Mouse (Mus musculus): Measurements from ENCODE around the gene Dctpp1. TPM values are rescaled to one million over a fixed set of nuclear protein-coding genes. Genes with fewer than 3 reads are reported as not detected.
A peak's percentile ranks its signal among the peaks of the same experiment; 100 is the strongest.

Dctpp1 gene
- total RNA-seq, 2 experiments from 2014 or later, result 26.5 to 28.7 TPM

DNA sequence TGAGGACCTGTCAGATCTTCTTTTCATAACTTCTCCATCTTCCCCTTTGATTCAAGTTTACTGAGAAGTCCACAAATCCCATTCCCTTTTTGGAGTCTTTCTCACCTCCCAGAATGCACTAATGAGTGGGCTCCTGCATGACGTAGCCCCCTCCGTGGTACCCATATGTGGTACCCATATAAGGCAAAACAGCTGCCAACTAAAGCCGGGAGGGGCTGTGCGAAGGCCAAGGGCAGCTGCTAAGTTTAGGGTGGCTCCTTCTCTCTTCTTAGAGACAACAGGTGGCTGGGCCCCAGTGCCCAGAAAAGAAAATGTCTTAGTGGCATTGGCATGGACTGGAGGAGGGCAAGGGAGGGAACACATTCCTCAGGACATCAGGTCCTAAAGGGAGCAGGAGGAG, 50.2 kb downstream of the Dctpp1 start:
- peak; percentile 81 for DNase-seq

DNA sequence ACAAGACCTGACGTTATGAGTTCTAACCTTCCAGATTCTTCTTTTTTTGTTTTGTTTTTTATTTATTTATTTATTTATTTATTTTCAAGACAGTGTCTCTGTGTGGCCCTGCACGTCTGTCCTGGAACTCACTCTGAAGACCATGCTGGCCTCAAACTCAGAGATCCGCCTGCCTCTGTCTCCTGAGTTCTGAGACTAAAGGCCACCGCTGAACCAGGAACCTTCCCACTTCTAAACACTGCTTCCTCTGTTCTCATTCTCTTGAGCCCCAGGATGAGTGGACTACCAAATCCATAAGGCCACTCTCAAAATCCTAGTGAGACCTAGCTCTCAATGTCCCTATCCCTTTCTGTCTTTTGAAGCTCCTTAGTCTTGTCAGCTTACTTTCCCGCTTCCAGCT, 50.7 kb downstream of the Dctpp1 start:
- no peak for DNase-seq

- DNase-seq, result peak; percentile 94
Measured at GRCm38 (mm10) chr7:127208553-127209438, 51.7 kb downstream of the Dctpp1 start, which contains the start of gene Mylpf. Gene Mylpf, plus strand, starts transcription at chr7:127208890.

DNA sequence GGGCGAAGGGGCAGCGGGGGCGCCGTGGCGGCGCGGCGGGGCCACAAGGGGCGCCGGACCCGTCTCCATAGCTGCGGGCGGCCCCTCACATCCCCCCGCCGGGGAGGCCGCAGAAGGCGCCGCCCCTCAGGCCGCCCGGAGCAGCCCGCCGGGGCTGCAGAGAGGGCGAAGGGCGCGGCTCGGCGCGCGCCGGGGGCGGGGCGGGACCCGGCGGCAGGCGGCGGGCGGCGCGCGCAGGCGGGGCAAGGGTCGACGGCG, 52.3 kb downstream of the Dctpp1 start, which contains the start of gene Tbc1d10b:
Tbc1d10b (minus strand) TSS at position 174 of the 258 bp plus-strand sequence.
- DNase-seq, result no peak

- DNase-seq, result no peak
Measured at GRCm38 (mm10) chr7:127207374-127208294, 52.9 kb downstream of the Dctpp1 start.

Other genes starting within 250 kb of the Dctpp1 start
- gene Mvp, start 246.1 kb downstream of the Dctpp1 start, total RNA-seq (2021), result 10 to 100 TPM; 20.4 to 23.3 TPM
- not detected for gene Pagr1b, start 244.2 kb downstream of the Dctpp1 start, total RNA-seq (2021)
- gene Pagr1a, start 243.4 kb downstream of the Dctpp1 start, total RNA-seq (2021), result 1 to 10 TPM; 2.4 to 8.7 TPM
- 10 to 100 TPM; 15.9 to 17.5 TPM for gene Gm42742, start 239.6 kb downstream of the Dctpp1 start, total RNA-seq (2021)
- under 1 TPM; 0.77 to 0.86 TPM for gene Prrt2, start 239.5 kb downstream of the Dctpp1 start, total RNA-seq (2021)
- 10 to 100 TPM; 64.0 to 66.1 TPM for gene Maz, start 233.7 kb downstream of the Dctpp1 start, total RNA-seq (2021)
- 1 to 10 TPM; 1.8 to 2.3 TPM for gene Kif22, start 218.2 kb downstream of the Dctpp1 start, total RNA-seq (2021)
- gene Zg16, start 173.4 kb downstream of the Dctpp1 start, total RNA-seq (2021), result not detected
- under 1 TPM; 0.59 to 0.91 TPM for gene AI467606, start 169.3 kb downstream of the Dctpp1 start, total RNA-seq (2021)
- gene Qprt, start 138.5 kb downstream of the Dctpp1 start, total RNA-seq (2021), result under 1 TPM; 0.43 to 0.51 TPM
- under 1 TPM; 0.13 to 0.16 TPM for gene Spn, start 122.9 kb downstream of the Dctpp1 start, total RNA-seq (2021)
- 10 to 100 TPM; 26.2 to 28.2 TPM for gene Cd2bp2, start 64.7 kb downstream of the Dctpp1 start, total RNA-seq (2021)
- 10 to 100 TPM; 32.8 to 34.1 TPM for gene Tbc1d10b, start 52.2 kb downstream of the Dctpp1 start, total RNA-seq (2021)
- over 10,000 TPM; 49,123 to 49,891 TPM for gene Mylpf, start 51.8 kb downstream of the Dctpp1 start, total RNA-seq (2021)
- 1 to 10 TPM; 4.0 to 4.2 TPM for gene Zfp553, start 27.6 kb downstream of the Dctpp1 start, total RNA-seq (2021)
- gene Sept1, start 27.6 kb downstream of the Dctpp1 start, total RNA-seq (2021), result 1 to 10 TPM; 1.5 to 1.7 TPM
- 10 to 100 TPM; 15.8 to 16.8 TPM for gene Zfp771, start 16.4 kb downstream of the Dctpp1 start, total RNA-seq (2021)
- 10 to 100 TPM; 28.6 to 30.7 TPM for gene Sephs2, start 13.3 kb upstream of the Dctpp1 start, total RNA-seq (2021)
- gene Itgal, start 35.6 kb upstream of the Dctpp1 start, total RNA-seq (2021), result under 1 TPM; 0.26 to 0.40 TPM
- 10 to 100 TPM; 27.0 to 28.4 TPM for gene Zfp768, start 84.9 kb upstream of the Dctpp1 start, total RNA-seq (2021)
- 1 to 10 TPM; 2.9 to 3.0 TPM for gene Zfp747, start 115.3 kb upstream of the Dctpp1 start, total RNA-seq (2021)
- 1 to 10 TPM; 1.5 TPM for gene 9130019O22Rik, start 126.5 kb upstream of the Dctpp1 start, total RNA-seq (2021)
- 1 to 10 TPM; 1.7 to 1.8 TPM for gene E430018J23Rik, start 132.9 kb upstream of the Dctpp1 start, total RNA-seq (2021)
- gene Zfp764, start 146.1 kb upstream of the Dctpp1 start, total RNA-seq (2021), result 1 to 10 TPM; 1.7 TPM
- gene Zfp688, start 161.4 kb upstream of the Dctpp1 start, total RNA-seq (2021), result 1 to 10 TPM; 2.0 to 2.7 TPM
- gene Zfp689, start 188.4 kb upstream of the Dctpp1 start, total RNA-seq (2021), result 1 to 10 TPM in 1 of 2 experiments, under 1 TPM in 1; 0.67 to 1.0 TPM
- gene Prr14, start 198.9 kb upstream of the Dctpp1 start, total RNA-seq (2021), result 10 to 100 TPM; 17.3 to 17.7 TPM
- 10 to 100 TPM; 15.8 to 16.8 TPM for gene Fbrs, start 218.5 kb upstream of the Dctpp1 start, total RNA-seq (2021)